Mouse (Mus musculus): ENCODE results near the gene Wtap.
"Not testable (repeated sequence)": the region's sequence is repeated elsewhere in the genome, so short reads cannot be mapped to it uniquely, and the experiment has no call there.

The Wtap gene

GRCm38 (mm10) chr17:12940151-12940805 lies 53.7 kb downstream of the Wtap start, which contains the start of gene Acat3:
Acat3 (minus strand) TSS chr17:12940600.
- no peak for DNase-seq (ENCODE audit: low read depth, low spot score)
- peaks cover 2% of the 10 kb centered on the region for H3K36me3 ChIP-seq (ENCODE audit: control insufficient read depth, insufficient read depth, low read length, poor library complexity, severe bottlenecking)

GRCm38 (mm10) chr17:12939377-12940148 lies 54.4 kb downstream of the Wtap start:
- not testable (repeated sequence) for H3K36me3 ChIP-seq (ENCODE audit: control insufficient read depth, insufficient read depth, low read length, poor library complexity, severe bottlenecking); H3K27me3 ChIP-seq (ENCODE audit: control insufficient read depth, insufficient read depth, low read length, poor library complexity, severe bottlenecking); DNase-seq (ENCODE audit: low read depth, low spot score)

More at GRCm38 (mm10) chr17:12940151-12940805, 53.7 kb downstream of the Wtap start, which contains the start of gene Acat3:
- H3K27me3 ChIP-seq (ENCODE audit: control insufficient read depth, insufficient read depth, low read length, poor library complexity, severe bottlenecking) = no peaks in the 10 kb centered on the region

GRCm38 (mm10) chr17:12938077-12938476 lies 55.9 kb downstream of the Wtap start:
- Histone ChIP-seq H3K36me3 (ENCODE audit: control insufficient read depth, insufficient read depth, low read length, poor library complexity, severe bottlenecking) (no peaks in the 10 kb centered on the region; the same call in 1 of the 2 replicates), H3K27me3 (ENCODE audit: control insufficient read depth, insufficient read depth, low read length, poor library complexity, severe bottlenecking) (no peaks in the 10 kb centered on the region)
- DNase-seq (ENCODE audit: low read depth, low spot score) = no peak

- Histone ChIP-seq H3K27me3 (ENCODE audit: control insufficient read depth, insufficient read depth, low read length, poor library complexity, severe bottlenecking) (no peaks in the 10 kb centered on the region), H3K36me3 (ENCODE audit: control insufficient read depth, insufficient read depth, low read length, poor library complexity, severe bottlenecking) (no peaks in the 10 kb centered on the region)
- DNase-seq (ENCODE audit: low read depth, low spot score) = no peak
Measured at GRCm38 (mm10) chr17:12937412-12937970, 56.5 kb downstream of the Wtap start.

- no peak for DNase-seq (ENCODE audit: low read depth, low spot score)
- Histone ChIP-seq H3K27me3 (ENCODE audit: control insufficient read depth, insufficient read depth, low read length, poor library complexity, severe bottlenecking) (no peaks in the 10 kb centered on the region), H3K36me3 (ENCODE audit: control insufficient read depth, insufficient read depth, low read length, poor library complexity, severe bottlenecking) (no peaks in the 10 kb centered on the region)
Measured at GRCm38 (mm10) chr17:12935719-12936118, 58.2 kb downstream of the Wtap start.

- not testable (repeated sequence) for H3K36me3 ChIP-seq (ENCODE audit: control insufficient read depth, insufficient read depth, low read length, poor library complexity, severe bottlenecking); H3K27me3 ChIP-seq (ENCODE audit: control insufficient read depth, insufficient read depth, low read length, poor library complexity, severe bottlenecking); DNase-seq (ENCODE audit: low read depth, low spot score)
Measured at GRCm38 (mm10) chr17:12931576-12931975, 62.4 kb downstream of the Wtap start.

- peaks cover 11% of the 10 kb centered on the region; the same call in 1 of the 2 replicates for H3K36me3 ChIP-seq (ENCODE audit: control insufficient read depth, insufficient read depth, low read length, poor library complexity, severe bottlenecking)
- no peaks in the 10 kb centered on the region for H3K27me3 ChIP-seq (ENCODE audit: control insufficient read depth, insufficient read depth, low read length, poor library complexity, severe bottlenecking)
Measured at GRCm38 (mm10) chr17:12925703-12926180, 68.2 kb downstream of the Wtap start.

GRCm38 (mm10) chr17:12925001-12925400 lies 69.0 kb downstream of the Wtap start:
- DNase-seq (ENCODE audit: low read depth, low spot score) = no peak
- peaks cover 11% of the 10 kb centered on the region; the same call in 1 of the 2 replicates for H3K36me3 ChIP-seq (ENCODE audit: control insufficient read depth, insufficient read depth, low read length, poor library complexity, severe bottlenecking)
- no peaks in the 10 kb centered on the region for H3K27me3 ChIP-seq (ENCODE audit: control insufficient read depth, insufficient read depth, low read length, poor library complexity, severe bottlenecking)

More at GRCm38 (mm10) chr17:12925703-12926180, 68.2 kb downstream of the Wtap start:
- no peak for DNase-seq (ENCODE audit: low read depth, low spot score)

GRCm38 (mm10) chr17:12921073-12921472 lies 72.9 kb downstream of the Wtap start:
- H3K36me3 ChIP-seq (ENCODE audit: control insufficient read depth, insufficient read depth, low read length, poor library complexity, severe bottlenecking) = peaks cover 14% of the 10 kb centered on the region; the same call in 1 of the 2 replicates
- no peaks in the 10 kb centered on the region for H3K27me3 ChIP-seq (ENCODE audit: control insufficient read depth, insufficient read depth, low read length, poor library complexity, severe bottlenecking)
- peak; percentile 78 for DNase-seq (ENCODE audit: low read depth, low spot score)
